Mouse (Mus musculus) ES-Bruce4 (cell line): ENCODE measurements at regions not wholly inside any gene's neighbourhood (a gene's known extent, or its start where the extent isn't known, plus 50 kb on each side); places are given as distances from the start of the nearest gene placed in this dataset.

ENCODE experiments used
- CTCF ChIP-seq: IDR thresholded peaks from one replicate; pipeline ENCODE4 v1.8.1; 2011; ENCODE audit warnings: low read depth, low read length
- POLR2A ChIP-seq: IDR thresholded peaks from one replicate; pipeline ENCODE4 v1.8.1; 2011; ENCODE audit warnings: low read length; ENCODE audit not compliant: insufficient read depth

DNA sequence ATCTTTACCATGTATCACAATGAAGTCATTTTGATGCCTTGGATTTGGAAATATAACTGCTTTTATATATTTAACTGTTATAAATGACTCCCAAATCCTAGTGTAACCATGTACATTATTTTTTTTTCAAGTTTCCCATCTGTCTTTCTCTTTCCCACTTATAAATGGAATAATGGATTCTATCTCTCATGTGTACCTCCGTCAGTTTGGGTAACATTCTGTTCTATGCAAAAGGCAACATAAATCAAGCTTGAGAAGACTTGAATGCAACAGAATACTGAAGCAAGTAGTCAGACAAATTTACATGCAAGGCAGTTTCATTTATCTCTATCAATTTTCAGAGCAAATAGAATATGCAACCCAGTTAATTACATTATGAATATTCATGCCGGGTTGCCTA, 81.4 kb upstream of the C030005K15Rik start:
- no peak for TF ChIP-seq CTCF
- no peak for TF ChIP-seq POLR2A
